Comparison of ENCODE assay signal across 8 mouse cellular contexts in genomic region chr13:73763439-73764255, GRCm38 (mm10). TPM values are rescaled to one million over a fixed set of nuclear protein-coding genes. Genes with fewer than 3 reads are reported as not detected.
DNase-seq lines count a peak whose midpoint lies in the region; ATAC-seq and TF ChIP-seq lines count a peak whose summit lies in the region.

No protein-coding gene starts in this region.

- TF ChIP-seq CTCF in left cerebral cortex, adult 2 months (IDR thresholded peaks at IDR 0.05), result no peak

- H3K9ac ChIP-seq in hindbrain, embryonic 13.5 days, result peak overlapping the region; percentile 82

- no peaks in the 10 kb centered on the region for H3K27me3 ChIP-seq in hindbrain, embryonic 13.5 days
- H3K27me3 ChIP-seq in megakaryocyte, embryonic 14.5 days (replicated peaks), result peaks cover 48% of the 10 kb centered on the region

- peak overlapping the region; percentile 61 for H3K4me3 ChIP-seq in hindbrain, embryonic 13.5 days
- H3K4me3 ChIP-seq in left cerebral cortex, adult 2 months, result peak overlapping the region; percentile 46
- H3K4me3 ChIP-seq in megakaryocyte, embryonic 14.5 days (replicated peaks), result peak overlapping the region; percentile 93

- no peaks in the 10 kb centered on the region for H3K9me3 ChIP-seq in hindbrain, embryonic 13.5 days
- H3K9me3 ChIP-seq in megakaryocyte, embryonic 14.5 days, result no peaks in the 10 kb centered on the region

- under 1% methylated on average over 70 of the region's 70 CpGs for WGBS in hindbrain, embryonic 13.5 days

- H3K27ac ChIP-seq in hindbrain, embryonic 13.5 days, result no peak overlapping the region
- H3K27ac ChIP-seq in left cerebral cortex, adult 2 months, result no peak overlapping the region

- peak; percentile 35 for DNase-seq in MN1 (ENCODE audit: low spot score)
- peak; percentile 83 for DNase-seq in c-Kit-positive CD71-negative TER-119-negative erythroid progenitor cells, embryonic 14.5 days (ENCODE audit: low read depth)
- peak; percentile 14 to 18 for DNase-seq in frontal cortex, postnatal 14 days (ENCODE audit: low spot score in 2 of 2)
- DNase-seq in left cerebral cortex, adult 2 months (ENCODE audit: extremely low spot score in 1 of 2, low spot score in 2 of 2), result peak; percentile 19 to 41
- DNase-seq in right cerebral cortex, postnatal 10 days (ENCODE audit: low spot score in 2 of 2), result peak; percentile 53 to 66
- peak; percentile 91 for DNase-seq in urinary bladder, postnatal 25 days (ENCODE audit: low spot score)

- H3K36me3 ChIP-seq in hindbrain, embryonic 13.5 days, result no peaks in the 10 kb centered on the region
- no peaks in the 10 kb centered on the region for H3K36me3 ChIP-seq in megakaryocyte, embryonic 14.5 days (replicated peaks; ENCODE audit: low read length)

- peak overlapping the region; percentile 90 for H3K4me2 ChIP-seq in hindbrain, embryonic 13.5 days

- intact Hi-C loops in left cerebral cortex, adult 2 months (cut with DNase I), result no loop called here

- peak; percentile 82 for ATAC-seq in hindbrain, embryonic 13.5 days (ENCODE audit: low FRiP score)

- H3K4me1 ChIP-seq in hindbrain, embryonic 13.5 days (replicated peaks), result peaks cover 37% of the 10 kb centered on the region
- H3K4me1 ChIP-seq in megakaryocyte, embryonic 14.5 days, result peaks cover 51% of the 10 kb centered on the region

RNA-seq across cellular contexts. Expression of gene Slc12a7, which starts 30.8 kb away (rescaled TPM):
- 14.3 and 14.9 TPM in 2 replicates for polyA plus RNA-seq in hindbrain, embryonic 13.5 days (2015; fragmentation: Nextera tagmentation; extraction: Ambion mirVana)
- total RNA-seq in left cerebral cortex, adult 2 months (2021), result 1 to 10 TPM; 2.4 to 4.8 TPM
- 0.75 and 2.8 TPM in 2 replicates for polyA plus RNA-seq in megakaryocyte, embryonic 14.5 days (2012; ENCODE audit: insufficient read depth, low replicate concordance)

RNA-seq across cellular contexts. Expression of gene Slc6a19, which starts 59.0 kb away (rescaled TPM):
- polyA plus RNA-seq in hindbrain, embryonic 13.5 days (2015; fragmentation: Nextera tagmentation; extraction: Ambion mirVana), result 0.18 and 0.29 TPM in 2 replicates
- total RNA-seq in left cerebral cortex, adult 2 months (2021), result under 1 TPM in 1 of 2 experiments, not detected in 1; 0.16 TPM
- polyA plus RNA-seq in megakaryocyte, embryonic 14.5 days (2012; ENCODE audit: insufficient read depth, low replicate concordance), result not detected in 2 replicates

Comparison
In these comparisons a context has a peak if more than half of its experiments do, and no peak if none do; other contexts are left out.
1. DNase-seq: peak in every context shown above with its lines; median percentile 91 in urinary bladder, postnatal 25 days; 83 in c-Kit-positive CD71-negative TER-119-negative erythroid progenitor cells, embryonic 14.5 days; 60 in right cerebral cortex, postnatal 10 days; 35 in MN1; 30 in left cerebral cortex, adult 2 months; 16 in frontal cortex, postnatal 14 days.